Mouse (Mus musculus): ENCODE data around the gene Ccl22.

- TF ChIP-seq POLR2A (IDR thresholded peaks at IDR 0.05; ENCODE audit: borderline replicate concordance, control insufficient read depth, low read depth, low read length), result no peak
- TF ChIP-seq CTCF (IDR thresholded peaks at IDR 0.05; ENCODE audit: control insufficient read depth, insufficient read depth, low read length), result no peak
Measured at GRCm38 (mm10) chr8:94706732-94707395, 38.5 kb upstream of the Ccl22 start.
